Mouse (Mus musculus): ENCODE results near the gene Nkx2-5.

DNA sequence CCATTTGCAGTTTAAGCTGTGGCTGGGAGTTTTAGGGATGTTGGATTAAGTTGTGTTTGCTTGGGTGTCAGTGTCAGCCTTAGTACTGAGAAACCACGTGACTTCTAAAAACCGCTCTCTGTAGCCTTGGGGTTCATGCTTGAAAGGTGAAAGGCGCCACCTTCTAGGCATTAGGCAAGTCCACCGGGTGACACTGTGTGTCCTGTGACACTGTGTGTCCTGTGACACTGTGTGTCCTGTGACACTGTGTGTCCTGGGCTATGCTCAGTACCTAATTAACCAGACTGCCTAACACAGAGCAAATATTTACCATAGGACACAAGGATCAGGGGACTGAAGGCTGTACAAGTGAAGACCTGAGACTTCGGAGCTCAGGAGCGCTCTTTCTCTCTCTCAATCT is 38.8 kb upstream of the Nkx2-5 start:
- no peak for TF ChIP-seq CTCF (IDR thresholded peaks at IDR 0.05; ENCODE audit: control insufficient read depth, insufficient read depth, insufficient read length)
- TF ChIP-seq MYOG (IDR thresholded peaks at IDR 0.05; ENCODE audit: control insufficient read depth, extremely low read depth, insufficient read length), result no peak
- no peak for TF ChIP-seq MAX (IDR thresholded peaks at IDR 0.05)
- no peak for TF ChIP-seq FOSL1 (IDR thresholded peaks at IDR 0.05; ENCODE audit: insufficient read depth, low read length, poor library complexity, severe bottlenecking)
- TF ChIP-seq MYOD1 (IDR thresholded peaks at IDR 0.05; ENCODE audit: control insufficient read depth, insufficient read length, low read depth), result no peak
- TF ChIP-seq USF1 (IDR thresholded peaks at IDR 0.05; ENCODE audit: low read depth), result no peak

Data from C2C12 (cell line).